Mouse (Mus musculus) neural tube, embryonic 12.5 days (tissue): ENCODE results near the gene Pmvk. TPM values are rescaled to one million over a fixed set of nuclear protein-coding genes. Genes with fewer than 3 reads are reported as not detected.

Experiments
- ATAC-seq: fragments of 200-750 bp; cut with Nextera tagmentation; 2 replicates; pipeline ENCODE4 v1.8.0; 2017; ENCODE audit warnings: low read depth, mild to moderate bottlenecking, moderate TSS enrichment, moderate library complexity; ENCODE audit not compliant: low FRiP score
- H3K27ac ChIP-seq: fragments of 300-500 bp; sonication (generic); 2 replicates; pipeline ENCODE4 v1.5.1; 2016
- H3K27me3 ChIP-seq: fragments of 300-500 bp; sonication (generic); replicated peaks from 2 replicates; pipeline ENCODE4 v1.6.1; 2016; ENCODE audit warnings: mild to moderate bottlenecking
- H3K36me3 ChIP-seq: fragments of 300-500 bp; sonication (generic); 2 replicates; pipeline ENCODE4 v1.6.1; 2016; ENCODE audit warnings: mild to moderate bottlenecking
- H3K4me1 ChIP-seq: fragments of 300-500 bp; sonication (generic); 2 replicates; pipeline ENCODE4 v1.6.1; 2016
- H3K4me2 ChIP-seq: fragments of 300-500 bp; sonication (generic); replicated peaks from 2 replicates; pipeline ENCODE4 v1.6.1; 2016; ENCODE audit warnings: mild to moderate bottlenecking
- H3K4me3 ChIP-seq: fragments of 300-500 bp; sonication (generic); 2 replicates; pipeline ENCODE4 v1.5.1; 2016
- H3K9ac ChIP-seq: fragments of 300-500 bp; sonication (generic); 2 replicates; pipeline ENCODE4 v1.6.1; 2016; ENCODE audit warnings: mild to moderate bottlenecking
- H3K9me3 ChIP-seq: fragments of 300-500 bp; sonication (generic); 2 replicates; pipeline ENCODE4 v1.6.1; 2016; ENCODE audit warnings: mild to moderate bottlenecking
- WGBS: fragments of 180-500 bp; shearing (Covaris S2); methylation state at CpG from one replicate; pipeline ENCODE4 v1.1.7; 2016; 5-methylcytosine and 5-hydroxymethylcytosine counted together
- polyA plus RNA-seq: library from polyadenylated mRNA; unstranded; fragments of >200 nt; fragmentation: Nextera tagmentation; extraction: Ambion mirVana; gene quantifications from 2 replicates; pipeline ENCODE4 v1.2.1, GENCODE M21; 2016

Pmvk gene
- polyA plus RNA-seq, 1 experiment from 2014 or later, result 81.6 TPM

DNA sequence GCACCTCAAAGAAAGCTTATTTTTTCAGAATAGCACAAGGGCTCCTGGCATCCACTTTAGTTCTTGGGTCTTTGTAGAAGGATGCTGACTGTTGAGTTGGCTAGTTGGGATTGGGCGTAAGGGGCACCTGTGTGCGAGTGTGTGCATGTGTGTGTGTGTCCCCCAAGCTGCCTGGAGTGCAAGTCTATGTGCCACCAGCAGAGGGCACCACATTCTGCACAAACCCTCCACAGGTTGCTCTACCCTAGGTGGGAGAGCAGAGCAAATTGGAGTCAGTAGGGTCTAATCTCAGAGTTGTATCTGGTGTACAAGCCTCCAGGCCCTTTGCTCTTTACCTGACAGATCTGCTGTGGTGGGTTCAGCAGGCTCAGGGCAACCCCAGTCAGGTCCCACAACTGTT is 57.9 kb downstream of the Pmvk start:
- Histone ChIP-seq H3K27me3 (no peaks in the 10 kb centered on the region; the same call in 1 of the 2 replicates), H3K36me3 (no peaks in the 10 kb centered on the region), H3K4me2 (no peak overlapping the region), H3K9me3 (peaks cover 10% of the 10 kb centered on the region; the same call in 1 of the 2 replicates), H3K27ac (no peak overlapping the region), H3K4me3 (no peak overlapping the region), H3K9ac (no peak overlapping the region), H3K4me1 (peaks cover 6% of the 10 kb centered on the region; the same call in 1 of the 2 replicates)
- ATAC-seq, result no peak
- WGBS, result 97% methylated on average over 2 of the region's 2 CpGs

- no peak for ATAC-seq
- H3K27me3 ChIP-seq, result peaks cover 2% of the 10 kb centered on the region; the same call in 1 of the 2 replicates
- H3K9me3 ChIP-seq, result peaks cover 10% of the 10 kb centered on the region; the same call in 1 of the 2 replicates
- H3K36me3 ChIP-seq, result no peaks in the 10 kb centered on the region
- no peak overlapping the region for H3K4me2 ChIP-seq
- no peak overlapping the region for H3K9ac ChIP-seq
- H3K27ac ChIP-seq, result no peak overlapping the region
- H3K4me1 ChIP-seq, result peaks cover 15% of the 10 kb centered on the region
- WGBS, result 82% methylated on average over 11 of the region's 11 CpGs
- no peak overlapping the region for H3K4me3 ChIP-seq
These were observed 61.1 kb downstream of the Pmvk start for GRCm38 (mm10) chr3:89515444-89515843.

GRCm38 (mm10) chr3:89516321-89516720 is 62.0 kb downstream of the Pmvk start:
- Histone ChIP-seq H3K9me3 (peaks cover 10% of the 10 kb centered on the region; the same call in 1 of the 2 replicates), H3K36me3 (no peaks in the 10 kb centered on the region), H3K4me2 (no peak overlapping the region), H3K27me3 (peaks cover 10% of the 10 kb centered on the region; the same call in 1 of the 2 replicates), H3K4me3 (no peak overlapping the region), H3K27ac (no peak overlapping the region), H3K9ac (no peak overlapping the region), H3K4me1 (peaks cover 19% of the 10 kb centered on the region)
- WGBS, result 92% methylated on average over 5 of the region's 5 CpGs
- no peak for ATAC-seq

Other genes with a start within 250 kb of the Pmvk start
- gene Thbs3, start 239.4 kb upstream of the Pmvk start, polyA plus RNA-seq, result 46.4 and 48.2 TPM in 2 replicates
- 174 TPM in 2 replicates for gene Mtx1, start 227.5 kb upstream of the Pmvk start, polyA plus RNA-seq
- gene Muc1, start 225.5 kb upstream of the Pmvk start, polyA plus RNA-seq, result 0.84 and 1.1 TPM in 2 replicates
- gene Krtcap2, start 208.6 kb upstream of the Pmvk start, polyA plus RNA-seq, result 232 and 252 TPM in 2 replicates
- 32.4 and 33.5 TPM in 2 replicates for gene Trim46, start 208.2 kb upstream of the Pmvk start, polyA plus RNA-seq
- gene Dpm3, start 195.2 kb upstream of the Pmvk start, polyA plus RNA-seq, result 76.4 and 83.4 TPM in 2 replicates
- 39.0 and 40.2 TPM in 2 replicates for gene Slc50a1, start 184.0 kb upstream of the Pmvk start, polyA plus RNA-seq
- gene Efna1, start 173.4 kb upstream of the Pmvk start, polyA plus RNA-seq, result 14.4 and 15.9 TPM in 2 replicates
- 51.3 and 54.7 TPM in 2 replicates for gene Efna3, start 131.6 kb upstream of the Pmvk start, polyA plus RNA-seq
- 15.8 and 17.8 TPM in 2 replicates for gene Efna4, start 116.5 kb upstream of the Pmvk start, polyA plus RNA-seq
- gene Adam15, start 104.5 kb upstream of the Pmvk start, polyA plus RNA-seq, result 37.1 and 40.4 TPM in 2 replicates
- gene Dcst2, start 92.6 kb upstream of the Pmvk start, polyA plus RNA-seq, result 0.10 and 0.17 TPM in 2 replicates
- gene Dcst1, start 89.3 kb upstream of the Pmvk start, polyA plus RNA-seq, result 0.57 and 0.68 TPM in 2 replicates
- gene Zbtb7b, start 59.8 kb upstream of the Pmvk start, polyA plus RNA-seq, result 0.70 and 0.71 TPM in 2 replicates
- 0.37 and 0.46 TPM in 2 replicates for gene Lenep, start 51.7 kb upstream of the Pmvk start, polyA plus RNA-seq
- 33.4 and 35.0 TPM in 2 replicates for gene Flad1, start 42.7 kb upstream of the Pmvk start, polyA plus RNA-seq
- gene Cks1b, start 36.2 kb upstream of the Pmvk start, polyA plus RNA-seq, result 252 and 272 TPM in 2 replicates
- 51.4 and 57.5 TPM in 2 replicates for gene Shc1, start 36.1 kb upstream of the Pmvk start, polyA plus RNA-seq
- 55.9 and 57.3 TPM in 2 replicates for gene Pygo2, start 24.3 kb upstream of the Pmvk start, polyA plus RNA-seq
- gene Pbxip1, start 17.8 kb upstream of the Pmvk start, polyA plus RNA-seq, result 15.5 and 16.8 TPM in 2 replicates
- 2.7 and 3.4 TPM in 2 replicates for gene Kcnn3, start 65.6 kb downstream of the Pmvk start, polyA plus RNA-seq